In genomic region chr19:4297851-4298250, GRCm38 (mm10) we compare ENCODE assay signal across 12 mouse cellular contexts. TPM values are rescaled to one million over a fixed set of nuclear protein-coding genes. Genes with fewer than 3 reads are reported as not detected.
A peak's percentile ranks its signal among the peaks of the same experiment; 100 is the strongest.
DNase-seq lines count a peak whose midpoint lies in the region; ATAC-seq and TF ChIP-seq lines count a peak whose summit lies in the region.
"Had no signal": no experiment of that assay in that cellular context is flagged by ENCODE, and none has a peak within 500 bp of the region (broad histone marks: within the 10 kb centered on the region; RNA-seq: fewer than 3 reads in every experiment).

No protein-coding gene starts in this region.

- TF ChIP-seq CTCF in MEL (IDR thresholded peaks at IDR 0.05 in 2 of 3, conservative IDR thresholded peaks at IDR 0.05 in 1 of 3; ENCODE audit: control insufficient read depth in 1 of 3, insufficient read depth in 1 of 3, low read depth in 2 of 3, low read length in 3 of 3, poor library complexity in 1 of 3, severe bottlenecking in 1 of 3): peak in 2 of 3 experiments; percentile 7 to 12; a peak in 2 of 6 replicates
- TF ChIP-seq CTCF in small intestine, adult 2 months (IDR thresholded peaks at IDR 0.05; ENCODE audit: extremely low read depth, insufficient read length, insufficient replicate concordance, low read depth, low read length): no peak

- DNase-seq in liver, embryonic 11.5 days (ENCODE audit: low spot score): no peak
- peak; percentile 54 for DNase-seq in CD4-positive helper T cell, adult 2 months (ENCODE audit: low read depth, low spot score)
- no peak for DNase-seq in MEL (ENCODE audit: low read depth, low spot score)
- no peak for DNase-seq in ovary, postnatal 14 days (ENCODE audit: low spot score)
- DNase-seq in frontal cortex, postnatal 10 days (ENCODE audit: low spot score in 2 of 2): no peak
- DNase-seq: adrenal gland, postnatal 10 days; cerebellum, adult 18-20 months had no signal

- no peak overlapping the region for H3K4me3 ChIP-seq in liver, embryonic 11.5 days (ENCODE audit: low read depth, low read length)
- H3K4me3 ChIP-seq in liver, embryonic 12.5 days: no peak overlapping the region
- no peak overlapping the region for H3K4me3 ChIP-seq in MEL (ENCODE audit: control insufficient read depth in 1 of 2, insufficient read depth in 1 of 2, low read depth in 2 of 2, low read length in 2 of 2)
- no peak overlapping the region for H3K4me3 ChIP-seq in small intestine, adult 2 months (ENCODE audit: low read depth, low read length)
- H3K4me3 ChIP-seq: neural tube, embryonic 12.5 days had no signal

- TF ChIP-seq POLR2A in MEL (IDR thresholded peaks at IDR 0.05; ENCODE audit: control insufficient read depth in 1 of 2, insufficient read depth in 1 of 2, low read depth in 1 of 2, low read length in 2 of 2, poor library complexity in 1 of 2): no peak
- TF ChIP-seq POLR2A in small intestine, adult 2 months (IDR thresholded peaks at IDR 0.05; ENCODE audit: low read depth, low read length): no peak

- no peak for TF ChIP-seq RAD21 in MEL (IDR thresholded peaks at IDR 0.05; ENCODE audit: low read depth, low read length)

- 77% methylated on average over 5 of the region's 5 CpGs for WGBS in liver, embryonic 11.5 days
- 60% methylated on average over 5 of the region's 5 CpGs for WGBS in liver, embryonic 12.5 days (ENCODE audit: insufficient replicate concordance)
- WGBS in small intestine, adult 2 months: 66% methylated on average over 5 of the region's 5 CpGs

- no peaks in the 10 kb centered on the region for H3K27me3 ChIP-seq in liver, embryonic 11.5 days (replicated peaks; ENCODE audit: control insufficient read depth, insufficient read depth, low read length)
- H3K27me3 ChIP-seq in liver, embryonic 12.5 days (replicated peaks): no peaks in the 10 kb centered on the region
- no peaks in the 10 kb centered on the region for H3K27me3 ChIP-seq in MEL (ENCODE audit: control insufficient read depth in 1 of 2, insufficient read depth in 2 of 2, low read length in 2 of 2)
- H3K27me3 ChIP-seq in small intestine, adult 2 months (ENCODE audit: control insufficient read depth, insufficient read depth, low read length): no peaks in the 10 kb centered on the region
- H3K27me3 ChIP-seq: neural tube, embryonic 12.5 days had no signal

- no peak overlapping the region for H3K9ac ChIP-seq in liver, embryonic 11.5 days (ENCODE audit: low read depth, low read length)
- H3K9ac ChIP-seq in liver, embryonic 12.5 days: no peak overlapping the region
- H3K9ac ChIP-seq in MEL (ENCODE audit: control insufficient read depth, low read depth, low read length, poor library complexity, severe bottlenecking): no peak overlapping the region
- H3K9ac ChIP-seq: neural tube, embryonic 12.5 days had no signal

- peaks cover 64% of the 10 kb centered on the region for H3K4me1 ChIP-seq in liver, embryonic 11.5 days (replicated peaks; ENCODE audit: control insufficient read depth, insufficient read depth, low read length)
- peaks cover 90% of the 10 kb centered on the region for H3K4me1 ChIP-seq in liver, embryonic 12.5 days
- peaks cover 20 to 57% of the 10 kb centered on the region in 2 experiments for H3K4me1 ChIP-seq in MEL (ENCODE audit: control insufficient read depth in 1 of 2, insufficient read depth in 2 of 2, low read length in 2 of 2)
- peaks cover 49% of the 10 kb centered on the region for H3K4me1 ChIP-seq in small intestine, adult 2 months (ENCODE audit: control insufficient read depth, insufficient read depth, insufficient read length, low read length)

- no peak overlapping the region for H3K4me2 ChIP-seq in liver, embryonic 11.5 days
- no peak overlapping the region for H3K4me2 ChIP-seq in liver, embryonic 12.5 days
- H3K4me2 ChIP-seq: neural tube, embryonic 12.5 days had no signal

- H3K36me3 ChIP-seq in liver, embryonic 11.5 days (ENCODE audit: control insufficient read depth, insufficient read depth, low read length): peaks cover 9% of the 10 kb centered on the region; the same call in 1 of the 2 replicates
- H3K36me3 ChIP-seq in liver, embryonic 12.5 days: peaks cover 56% of the 10 kb centered on the region
- H3K36me3 ChIP-seq in MEL (ENCODE audit: control insufficient read depth in 1 of 2, insufficient read depth in 2 of 2, low read length in 2 of 2): peaks cover 0 to 43% of the 10 kb centered on the region in 2 experiments; a peak in 3 of 4 replicates
- peaks cover under 1% of the 10 kb centered on the region; the same call in 1 of the 2 replicates for H3K36me3 ChIP-seq in small intestine, adult 2 months (ENCODE audit: control insufficient read depth, insufficient read depth, low read length)

- ATAC-seq in liver, embryonic 11.5 days (replicated peaks; ENCODE audit: low FRiP score): no peak
- no peak for ATAC-seq in liver, embryonic 12.5 days
- ATAC-seq: forebrain, embryonic 14.5 days; inflammation-experienced regulatory T-cells, adult 6 months had no signal

- H3K79me2 ChIP-seq in MEL (ENCODE audit: control insufficient read depth, insufficient read depth, low read length, poor library complexity): peaks cover 61% of the 10 kb centered on the region

- 0 out of 2 replicates have a peak overlapping the region, but pooled peaks have one; percentile 9 for H3K27ac ChIP-seq in liver, embryonic 11.5 days (ENCODE audit: low read depth, low read length)
- H3K27ac ChIP-seq in liver, embryonic 12.5 days: no peak overlapping the region
- H3K27ac ChIP-seq in MEL (ENCODE audit: control insufficient read depth, low read depth, low read length): no peak overlapping the region
- peak overlapping the region; percentile 24 for H3K27ac ChIP-seq in small intestine, adult 2 months (ENCODE audit: insufficient read depth, low read depth, low read length)
- H3K27ac ChIP-seq: neural tube, embryonic 12.5 days had no signal

- H3K9me3 ChIP-seq in liver, embryonic 11.5 days (ENCODE audit: control insufficient read depth, low read length): no peaks in the 10 kb centered on the region
- no peaks in the 10 kb centered on the region for H3K9me3 ChIP-seq in liver, embryonic 12.5 days (replicated peaks)
- no peaks in the 10 kb centered on the region for H3K9me3 ChIP-seq in MEL (replicated peaks; ENCODE audit: insufficient read depth, low read length)
- H3K9me3 ChIP-seq: neural tube, embryonic 12.5 days had no signal

- no peak for TF ChIP-seq EP300 in MEL (IDR thresholded peaks at IDR 0.05; ENCODE audit: low read depth in 1 of 2, low read length in 2 of 2)

TF ChIP-seq in MEL, 35 proteins besides CTCF, POLR2A, EP300 and RAD21:
- TF ChIP-seq E2F4 (IDR thresholded peaks at IDR 0.05; ENCODE audit: borderline replicate concordance, low read depth, low read length): no peak
- TF ChIP-seq TCF12 (IDR thresholded peaks at IDR 0.05; ENCODE audit: low read depth, low read length): no peak
- no peak for TF ChIP-seq SMC3 (IDR thresholded peaks at IDR 0.05; ENCODE audit: low read depth, low read length)
- no peak for TF ChIP-seq NRF1 (IDR thresholded peaks at IDR 0.05; ENCODE audit: insufficient read depth, low read depth, low read length, poor library complexity, severe bottlenecking)
- no peak for TF ChIP-seq ZMIZ1 (IDR thresholded peaks at IDR 0.05; ENCODE audit: low read depth, low read length)
- TF ChIP-seq ETS1 (IDR thresholded peaks at IDR 0.05; ENCODE audit: low read depth, low read length): no peak
- no peak for TF ChIP-seq MAFK (IDR thresholded peaks at IDR 0.05; ENCODE audit: borderline replicate concordance, low read depth, low read length)
- no peak for TF ChIP-seq RCOR1 (IDR thresholded peaks at IDR 0.05; ENCODE audit: low read depth, low read length)
- TF ChIP-seq HCFC1 (IDR thresholded peaks at IDR 0.05; ENCODE audit: low read depth, low read length): no peak
- TF ChIP-seq USF1 (IDR thresholded peaks at IDR 0.05; ENCODE audit: low read depth, low read length): no peak
- TF ChIP-seq UBTF (IDR thresholded peaks at IDR 0.05; ENCODE audit: borderline replicate concordance, insufficient read depth, low read depth, low read length): no peak
- TF ChIP-seq TBP (IDR thresholded peaks at IDR 0.05; ENCODE audit: low read depth, low read length): no peak
- TF ChIP-seq MAX (IDR thresholded peaks at IDR 0.05; ENCODE audit: low read length): no peak
- no peak for TF ChIP-seq POLR2AphosphoS5 (IDR thresholded peaks at IDR 0.05; ENCODE audit: borderline replicate concordance, low read depth, low read length)
- no peak for TF ChIP-seq USF2 (IDR thresholded peaks at IDR 0.05; ENCODE audit: borderline replicate concordance in 1 of 2, insufficient read depth in 1 of 2, low read depth in 1 of 2, low read length in 2 of 2)
- TF ChIP-seq CHD1 (IDR thresholded peaks at IDR 0.05; ENCODE audit: low read depth, low read length): no peak
- no peak for TF ChIP-seq SIN3A (IDR thresholded peaks at IDR 0.05; ENCODE audit: low read length)
- TF ChIP-seq MYC (IDR thresholded peaks at IDR 0.05; ENCODE audit: low read depth, low read length): no peak
- no peak for TF ChIP-seq TAL1 (IDR thresholded peaks at IDR 0.05; ENCODE audit: low read length)

RNA-seq across cellular contexts. Expression of gene Grk2, which starts 8.2 kb away (rescaled TPM):
- polyA plus RNA-seq in liver, embryonic 11.5 days (2014; fragmentation: Nextera tagmentation; extraction: Ambion mirVana): 22.1 and 23.1 TPM in 2 replicates
- polyA plus RNA-seq in liver, embryonic 12.5 days (2016; fragmentation: Nextera tagmentation; extraction: Ambion mirVana): 15.7 and 17.9 TPM in 2 replicates
- total RNA-seq in MEL (2012; rRNA removed): 65.1 and 75.2 TPM in 2 replicates
- 100 to 1,000 TPM in 1 of 2 experiments, not detected in 1; 105 TPM for polyA plus RNA-seq in MEL (2012; ENCODE audit: insufficient read depth in 1 of 2, insufficient read length in 2 of 2, low read depth in 1 of 2, low replicate concordance in 2 of 2, missing spikeins in 1 of 2)
- polyA plus RNA-seq in small intestine, adult 2 months (2012; rRNA removed): 64.0 and 128 TPM in 2 replicates

RNA-seq across cellular contexts. Expression of gene Ankrd13d, which starts 14.9 kb away (rescaled TPM):
- 2.9 and 3.2 TPM in 2 replicates for polyA plus RNA-seq in liver, embryonic 11.5 days (2014; fragmentation: Nextera tagmentation; extraction: Ambion mirVana)
- polyA plus RNA-seq in liver, embryonic 12.5 days (2016; fragmentation: Nextera tagmentation; extraction: Ambion mirVana): 0.99 and 1.4 TPM in 2 replicates
- 0.96 and 1.4 TPM in 2 replicates for total RNA-seq in MEL (2012; rRNA removed)
- polyA plus RNA-seq in MEL (2012; ENCODE audit: insufficient read depth in 1 of 2, insufficient read length in 2 of 2, low read depth in 1 of 2, low replicate concordance in 2 of 2, missing spikeins in 1 of 2): 1 to 10 TPM in 1 of 2 experiments, not detected in 1; 2.6 TPM
- polyA plus RNA-seq in small intestine, adult 2 months (2012; rRNA removed): 1.1 and 1.8 TPM in 2 replicates

RNA-seq across cellular contexts. Expression of gene Ssh3, which starts 28.9 kb away (rescaled TPM):
- 3.2 and 3.3 TPM in 2 replicates for polyA plus RNA-seq in liver, embryonic 11.5 days (2014; fragmentation: Nextera tagmentation; extraction: Ambion mirVana)
- polyA plus RNA-seq in liver, embryonic 12.5 days (2016; fragmentation: Nextera tagmentation; extraction: Ambion mirVana): 2.2 and 2.6 TPM in 2 replicates
- total RNA-seq in MEL (2012; rRNA removed): 7.4 and 9.2 TPM in 2 replicates
- polyA plus RNA-seq in MEL (2012; ENCODE audit: insufficient read depth in 1 of 2, insufficient read length in 2 of 2, low read depth in 1 of 2, low replicate concordance in 2 of 2, missing spikeins in 1 of 2): 10 to 100 TPM in 1 of 2 experiments, not detected in 1; 14.1 TPM
- 72.2 and 105 TPM in 2 replicates for polyA plus RNA-seq in small intestine, adult 2 months (2012; rRNA removed)

Comparison
In these comparisons a context has a peak if more than half of its experiments do, and no peak if none do; other contexts are left out.
1. H3K27ac ChIP-seq: peak in liver, embryonic 11.5 days (single experiment) and small intestine, adult 2 months (single experiment); none in liver, embryonic 12.5 days (single experiment) and MEL (single experiment).